Mouse (Mus musculus) limb, embryonic 12.5 days (tissue): ENCODE measurements around the gene P2ry12. TPM values are rescaled to one million over a fixed set of nuclear protein-coding genes. Genes with fewer than 3 reads are reported as not detected.

Experiments used
- ATAC-seq: fragments of 200-750 bp; cut with Nextera tagmentation; 2 replicates; pipeline ENCODE4 v1.8.0; 2017; ENCODE audit warnings: low read depth, moderate TSS enrichment; ENCODE audit not compliant: insufficient number of reproducible peaks, insufficient read depth, low FRiP score, low TSS enrichment
- H3K27ac ChIP-seq: fragments of 300-500 bp; sonication (generic); 2 replicates; pipeline ENCODE4 v1.5.1; 2016; ENCODE audit warnings: mild to moderate bottlenecking, moderate library complexity
- H3K27me3 ChIP-seq: fragments of 300-500 bp; sonication (generic); 2 replicates; pipeline ENCODE4 v1.6.1; 2016; ENCODE audit warnings: mild to moderate bottlenecking, moderate library complexity
- H3K36me3 ChIP-seq: fragments of 300-500 bp; sonication (generic); 2 replicates; pipeline ENCODE4 v1.6.1; 2016; ENCODE audit warnings: mild to moderate bottlenecking, moderate library complexity
- H3K4me1 ChIP-seq: fragments of 300-500 bp; sonication (generic); replicated peaks from 2 replicates; pipeline ENCODE4 v1.6.1; 2016
- H3K4me2 ChIP-seq: fragments of 300-500 bp; sonication (generic); 2 replicates; pipeline ENCODE4 v1.6.1; 2016; ENCODE audit warnings: mild to moderate bottlenecking, moderate library complexity
- H3K4me3 ChIP-seq: fragments of 300-500 bp; sonication (generic); replicated peaks from 2 replicates; pipeline ENCODE4 v1.5.1; 2016; ENCODE audit warnings: mild to moderate bottlenecking
- H3K9ac ChIP-seq: fragments of 300-500 bp; sonication (generic); replicated peaks from 2 replicates; pipeline ENCODE4 v1.6.1; 2016; ENCODE audit warnings: mild to moderate bottlenecking, moderate library complexity
- H3K9me3 ChIP-seq: fragments of 300-500 bp; sonication (generic); 2 replicates; pipeline ENCODE4 v1.6.1; 2016; ENCODE audit warnings: mild to moderate bottlenecking, moderate library complexity
- WGBS: fragments of 180-500 bp; shearing (Covaris S2); methylation state at CpG from one replicate; pipeline ENCODE4 v1.1.7; 2016; 5-methylcytosine and 5-hydroxymethylcytosine counted together
- polyA plus RNA-seq: library from polyadenylated mRNA; unstranded; fragments of >200 nt; fragmentation: Nextera tagmentation; extraction: Ambion mirVana; gene quantifications from 2 replicates; pipeline ENCODE4 v1.2.1, GENCODE M21; 2016

Gene P2ry12
- polyA plus RNA-seq, 1 experiment from 2014 or later = 1.2 TPM

DNA sequence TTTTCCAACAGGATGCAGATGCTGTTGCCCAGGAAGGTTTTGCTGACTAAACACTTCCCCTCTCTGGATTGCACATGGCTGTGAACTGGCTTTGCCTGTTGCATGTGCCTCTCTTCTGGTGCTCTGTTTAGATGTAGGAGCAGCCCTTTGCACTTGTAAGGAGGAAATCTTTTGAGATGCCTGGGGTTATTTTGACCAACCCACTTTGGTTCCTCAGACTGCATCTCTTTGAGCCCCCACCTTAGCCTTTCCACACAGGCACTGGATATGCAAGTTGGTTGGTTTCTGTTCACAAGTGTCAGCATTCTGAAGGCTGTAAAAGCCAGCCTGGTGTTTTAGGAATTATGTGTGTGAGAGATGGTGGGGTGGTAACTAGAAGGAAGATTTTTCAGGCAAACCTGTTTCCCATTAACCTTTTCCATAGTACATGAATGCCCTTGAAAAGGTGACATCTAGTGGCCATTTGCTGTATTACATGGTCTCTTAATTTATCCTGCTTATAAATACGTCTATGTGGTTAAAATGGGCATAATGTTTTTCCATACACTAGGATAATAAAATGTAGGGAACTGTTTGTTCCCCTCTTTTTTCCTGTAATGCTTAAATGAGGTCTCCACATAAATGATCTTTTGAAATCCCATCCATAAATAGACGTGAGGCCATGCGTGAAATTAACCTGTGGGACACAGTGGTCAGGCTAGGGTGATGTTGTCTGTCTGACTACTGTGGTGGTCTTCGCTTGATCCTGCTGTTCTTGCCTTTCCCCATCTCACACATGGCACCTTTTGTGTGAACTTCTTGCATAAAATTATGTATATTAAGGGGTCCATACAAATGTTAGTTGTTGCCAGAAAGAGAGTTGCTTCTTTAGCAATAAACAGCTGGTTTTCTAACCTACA is 53.8 kb downstream of the P2ry12 start:
- H3K27ac ChIP-seq = 0 out of 2 replicates have a peak overlapping the region, but pooled peaks have one; percentile 41
- peaks cover 16% of the 10 kb centered on the region for H3K4me1 ChIP-seq
- H3K4me3 ChIP-seq = no peak overlapping the region
- peak; percentile 44; the same call in 1 of the 2 replicates for ATAC-seq
- 57% methylated on average over 4 of the region's 4 CpGs for WGBS
- H3K9me3 ChIP-seq = no peaks in the 10 kb centered on the region
- H3K4me2 ChIP-seq = no peak overlapping the region
- H3K36me3 ChIP-seq = no peaks in the 10 kb centered on the region
- H3K9ac ChIP-seq = no peak overlapping the region
- H3K27me3 ChIP-seq = no peaks in the 10 kb centered on the region

DNA sequence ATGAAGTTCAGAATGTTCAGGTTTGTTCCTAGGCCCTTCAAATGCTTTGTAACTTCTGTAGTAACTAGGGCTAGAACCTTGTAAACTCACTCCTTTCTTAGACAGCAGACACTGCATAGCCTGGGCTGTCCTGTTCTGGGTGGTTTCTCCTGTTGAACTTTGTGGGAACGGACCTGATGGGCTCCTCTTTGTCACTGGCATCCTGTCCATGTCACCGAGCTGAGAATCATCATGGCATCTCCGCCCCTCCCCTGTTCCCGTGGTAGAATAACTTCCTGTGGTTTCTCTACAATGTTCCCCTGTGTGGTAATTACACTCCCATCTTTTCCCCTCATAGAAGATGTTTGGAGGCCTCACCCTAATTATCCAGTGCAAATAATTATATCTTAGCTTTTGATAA is 56.7 kb downstream of the P2ry12 start:
- WGBS = 78% methylated on average over 4 of the region's 4 CpGs
- H3K9me3 ChIP-seq = no peaks in the 10 kb centered on the region
- no peaks in the 10 kb centered on the region for H3K36me3 ChIP-seq

DNA sequence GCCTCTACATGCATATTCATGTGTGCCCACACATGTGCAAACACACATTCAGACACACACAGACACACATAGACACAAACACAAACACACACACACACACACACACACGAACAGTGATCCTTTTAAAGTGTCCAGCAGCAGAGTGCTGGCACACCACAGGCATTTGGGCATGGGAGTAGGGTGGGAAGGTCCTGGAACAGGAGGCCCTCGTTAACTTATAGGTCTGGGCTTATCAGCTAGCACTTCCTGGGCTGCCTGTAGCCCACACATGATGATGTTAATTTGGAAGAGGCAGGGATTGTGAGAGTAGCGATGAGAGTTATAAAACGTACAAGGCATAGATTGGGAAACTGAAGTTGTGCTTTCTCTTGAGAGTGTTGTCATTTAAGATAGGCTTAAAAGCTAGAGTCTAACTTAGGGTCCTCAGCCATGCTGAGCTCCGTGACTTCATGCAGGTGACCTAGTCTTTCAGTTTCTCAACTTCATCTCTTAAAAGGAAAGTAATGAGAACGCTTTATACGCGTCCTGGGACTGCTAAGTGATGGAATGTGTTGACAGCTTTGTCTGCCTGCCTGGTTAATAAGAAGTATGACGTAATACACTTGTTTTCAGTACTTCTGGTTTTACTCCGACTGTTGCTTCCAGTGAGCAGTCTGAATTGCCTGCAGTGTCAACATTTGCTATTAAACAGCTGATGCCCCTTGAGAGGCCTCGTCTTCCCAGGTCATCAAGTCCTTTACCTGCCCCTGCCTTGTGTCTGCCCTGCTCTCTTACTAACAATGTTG is 57.8 kb downstream of the P2ry12 start:
- ATAC-seq = no peak
- Histone ChIP-seq H3K4me3 (no peak overlapping the region), H3K36me3 (no peaks in the 10 kb centered on the region), H3K4me1 (peaks cover 16% of the 10 kb centered on the region), H3K9me3 (no peaks in the 10 kb centered on the region), H3K27ac (no peak overlapping the region; the same call in 1 of the 2 replicates), H3K9ac (no peak overlapping the region), H3K27me3 (no peaks in the 10 kb centered on the region), H3K4me2 (no peak overlapping the region)
- WGBS = 53% methylated on average over 11 of the region's 11 CpGs

More for the DNA sequence above, 56.7 kb downstream of the P2ry12 start:
- ATAC-seq = no peak
- no peaks in the 10 kb centered on the region for H3K27me3 ChIP-seq
- peaks cover 16% of the 10 kb centered on the region for H3K4me1 ChIP-seq
- no peak overlapping the region for H3K9ac ChIP-seq
- no peak overlapping the region for H3K4me2 ChIP-seq
- no peak overlapping the region for H3K27ac ChIP-seq
- no peak overlapping the region for H3K4me3 ChIP-seq

DNA sequence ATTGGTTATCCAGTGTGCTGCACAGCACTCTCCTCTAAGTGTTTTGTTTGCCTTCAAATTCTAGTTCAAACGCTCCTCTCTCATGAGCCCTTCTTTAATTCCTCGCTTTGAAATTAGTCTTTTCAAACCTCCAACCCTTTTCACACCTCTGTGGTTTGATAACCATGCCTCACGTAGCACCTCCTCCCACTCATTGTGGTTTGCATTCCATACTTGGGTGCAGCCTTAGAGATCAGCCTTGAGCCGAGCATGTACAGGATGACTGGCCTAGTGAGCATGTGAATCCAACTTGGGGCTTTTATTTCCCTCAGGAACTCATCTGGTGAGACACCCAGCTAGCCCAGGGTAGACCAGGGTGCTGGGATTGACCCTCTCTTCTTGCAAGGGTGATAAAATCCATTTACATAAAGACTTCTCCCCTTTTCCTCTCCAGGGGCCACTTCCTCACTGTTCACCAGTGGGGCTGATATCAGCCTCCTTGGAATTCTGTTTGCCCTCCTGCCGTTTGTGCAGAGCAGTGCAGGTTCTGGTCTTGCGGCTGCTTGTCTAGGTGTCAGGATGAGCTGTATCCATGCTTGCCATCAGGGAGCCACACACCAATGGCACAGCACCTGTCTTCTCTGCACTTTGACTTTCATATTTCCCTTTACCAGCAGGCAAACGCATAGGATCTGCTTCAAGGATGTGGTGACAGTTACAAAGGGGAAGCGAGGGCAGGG is 58.7 kb downstream of the P2ry12 start:
- no peak overlapping the region for H3K27ac ChIP-seq
- H3K4me1 ChIP-seq = peaks cover 16% of the 10 kb centered on the region
- WGBS = 70% methylated on average over 8 of the region's 8 CpGs

DNA sequence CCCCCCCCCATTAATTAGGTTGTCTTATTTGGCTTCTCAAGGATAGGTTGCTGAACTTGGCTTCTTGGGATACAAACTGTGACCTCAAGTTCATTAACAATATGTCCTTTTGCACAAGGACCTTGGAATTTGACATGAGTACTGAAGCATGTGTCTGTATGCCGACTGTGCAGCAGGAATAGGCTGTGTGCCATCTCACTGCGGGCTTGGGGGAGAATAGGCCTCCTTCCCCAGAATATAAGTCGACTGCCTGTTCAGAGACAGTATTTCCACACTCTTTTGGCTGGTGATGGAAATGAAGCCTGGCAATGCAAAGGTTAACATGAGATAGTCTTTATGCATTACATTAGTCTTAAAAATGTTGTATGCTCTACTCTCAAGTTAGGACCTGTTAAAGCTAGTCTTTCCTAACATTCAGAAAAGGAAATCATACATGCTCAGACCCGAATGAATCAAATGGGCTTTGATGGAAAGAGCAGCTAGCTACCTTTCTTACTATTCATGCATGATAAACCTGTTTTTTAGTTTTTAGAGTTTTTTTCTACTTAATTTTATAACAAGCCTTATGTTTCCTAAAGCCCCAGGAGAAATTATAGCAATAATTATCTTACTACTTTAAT is 65.2 kb downstream of the P2ry12 start:
- Histone ChIP-seq H3K9me3 (no peaks in the 10 kb centered on the region), H3K4me3 (no peak overlapping the region), H3K9ac (no peak overlapping the region), H3K4me1 (no peaks in the 10 kb centered on the region), H3K27me3 (no peaks in the 10 kb centered on the region), H3K27ac (no peak overlapping the region), H3K4me2 (no peak overlapping the region), H3K36me3 (no peaks in the 10 kb centered on the region)
- ATAC-seq = no peak
- WGBS = 84% methylated on average over 4 of the region's 4 CpGs

More for the DNA sequence above, 58.7 kb downstream of the P2ry12 start:
- no peaks in the 10 kb centered on the region for H3K36me3 ChIP-seq
- no peak overlapping the region for H3K4me2 ChIP-seq
- H3K27me3 ChIP-seq = no peaks in the 10 kb centered on the region
- no peak for ATAC-seq
- no peak overlapping the region for H3K4me3 ChIP-seq
- H3K9me3 ChIP-seq = no peaks in the 10 kb centered on the region
- no peak overlapping the region for H3K9ac ChIP-seq

DNA sequence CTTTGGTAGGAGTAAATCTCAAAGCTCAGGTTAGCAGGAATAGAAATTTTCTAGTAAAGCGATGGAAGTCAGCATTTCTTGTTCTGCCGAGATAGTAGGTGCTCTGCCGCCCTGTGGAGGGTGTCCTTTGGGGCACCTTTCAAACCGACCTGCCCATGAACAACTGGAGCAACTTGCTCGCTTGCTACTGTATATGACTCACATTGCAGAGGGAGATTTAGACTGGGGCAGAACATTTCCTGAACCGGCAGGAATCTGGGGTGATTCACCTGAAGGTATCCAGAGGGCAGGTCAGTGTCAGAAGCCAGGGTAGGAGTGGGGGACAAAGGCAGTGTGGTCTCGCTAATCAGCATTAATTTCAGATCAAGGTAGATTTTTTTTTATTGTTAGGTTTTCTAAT is 67.7 kb downstream of the P2ry12 start, which contains the start of gene Gpr87:
Gene Gpr87 (minus strand): TSS at position 167 of the 400 bp plus-strand sequence.
- Histone ChIP-seq H3K27ac (no peak within 1 kb of the TSS), H3K9me3 (no peaks in the 10 kb centered on the region), H3K36me3 (no peaks in the 10 kb centered on the region), H3K4me3 (no peak within 1 kb of the TSS), H3K4me2 (no peak within 1 kb of the TSS), H3K4me1 (no peaks in the 10 kb centered on the region), H3K27me3 (no peaks in the 10 kb centered on the region), H3K9ac (no peak within 1 kb of the TSS)
- no peak for ATAC-seq
- WGBS = 83% methylated on average over 7 of the region's 7 CpGs

DNA sequence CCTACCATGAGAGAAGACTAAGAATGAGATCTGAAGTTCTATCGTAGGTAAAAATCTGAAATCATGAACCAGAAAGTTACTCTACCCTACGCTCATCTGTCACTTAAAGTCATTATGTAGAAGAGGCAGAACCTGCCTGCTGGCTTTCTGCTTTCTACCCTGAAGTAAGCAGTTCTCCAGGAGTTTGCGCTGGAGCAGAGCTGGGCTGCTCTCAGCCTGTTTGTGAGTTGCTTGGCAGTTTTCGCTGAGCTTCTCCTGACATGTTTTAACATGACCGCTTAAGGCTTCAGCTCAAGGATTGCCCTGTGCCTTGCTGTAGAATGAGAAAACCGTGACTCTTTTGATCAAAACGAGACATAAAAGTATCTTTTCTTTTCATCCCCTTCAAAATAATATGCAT is 68.6 kb downstream of the P2ry12 start:
- ATAC-seq = no peak
- H3K9me3 ChIP-seq = no peaks in the 10 kb centered on the region
- H3K9ac ChIP-seq = no peak overlapping the region
- H3K4me1 ChIP-seq = no peaks in the 10 kb centered on the region
- H3K27me3 ChIP-seq = no peaks in the 10 kb centered on the region
- H3K36me3 ChIP-seq = no peaks in the 10 kb centered on the region
- 91% methylated on average over 7 of the region's 7 CpGs for WGBS
- no peak overlapping the region for H3K4me3 ChIP-seq
- H3K27ac ChIP-seq = no peak overlapping the region
- no peak overlapping the region for H3K4me2 ChIP-seq

DNA sequence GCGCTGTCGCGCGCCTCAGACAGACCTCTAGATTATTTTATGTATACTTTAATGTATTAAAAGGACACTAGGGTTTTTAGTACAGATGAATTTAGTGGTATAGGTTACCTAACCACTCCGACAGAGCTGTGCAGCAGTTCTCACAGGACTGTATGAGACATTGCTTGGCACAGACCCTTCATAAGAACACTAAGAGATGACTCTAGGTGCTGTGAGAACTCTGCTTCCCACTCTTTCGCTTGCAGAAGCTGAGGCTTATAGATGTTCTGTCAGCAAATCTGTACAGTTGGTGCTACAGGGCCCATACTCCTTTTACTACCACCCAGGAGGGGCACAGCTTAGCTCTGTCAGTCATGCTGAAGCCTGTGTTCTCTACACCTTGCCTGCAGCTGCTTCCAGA is 71.0 kb downstream of the P2ry12 start:
- H3K36me3 ChIP-seq = no peaks in the 10 kb centered on the region
- WGBS = 93% methylated on average over 6 of the region's 6 CpGs
- H3K9me3 ChIP-seq = no peaks in the 10 kb centered on the region
- no peak overlapping the region for H3K4me3 ChIP-seq
- no peaks in the 10 kb centered on the region for H3K4me1 ChIP-seq
- H3K27ac ChIP-seq = no peak overlapping the region
- H3K9ac ChIP-seq = no peak overlapping the region
- H3K27me3 ChIP-seq = no peaks in the 10 kb centered on the region
- no peak for ATAC-seq
- H3K4me2 ChIP-seq = no peak overlapping the region

DNA sequence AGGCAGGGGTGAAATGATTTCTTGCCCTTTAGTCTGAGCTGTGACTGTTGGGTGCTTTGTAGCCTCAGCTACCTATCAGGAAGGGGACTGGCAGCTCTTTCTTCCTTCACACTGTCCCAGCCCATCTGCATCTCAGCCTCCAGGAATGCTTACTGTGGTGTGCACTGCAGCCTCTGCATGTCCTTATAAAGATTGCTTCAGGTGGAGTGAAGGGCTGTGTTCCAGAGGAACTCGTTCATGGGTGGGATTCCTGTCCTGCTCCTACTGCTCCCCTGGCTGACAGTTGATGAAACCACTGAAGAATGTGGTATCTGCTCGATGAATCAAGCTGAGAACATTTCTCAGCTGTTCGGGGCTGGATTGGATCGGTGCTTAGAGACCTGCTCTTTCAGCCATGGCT is 75.3 kb downstream of the P2ry12 start:
- H3K27ac ChIP-seq = no peak overlapping the region
- no peaks in the 10 kb centered on the region for H3K9me3 ChIP-seq
- no peak overlapping the region for H3K9ac ChIP-seq
- ATAC-seq = no peak
- H3K4me1 ChIP-seq = no peaks in the 10 kb centered on the region
- no peak overlapping the region for H3K4me2 ChIP-seq
- H3K36me3 ChIP-seq = no peaks in the 10 kb centered on the region
- 82% methylated on average over 4 of the region's 4 CpGs for WGBS
- H3K4me3 ChIP-seq = no peak overlapping the region
- H3K27me3 ChIP-seq = no peaks in the 10 kb centered on the region

DNA sequence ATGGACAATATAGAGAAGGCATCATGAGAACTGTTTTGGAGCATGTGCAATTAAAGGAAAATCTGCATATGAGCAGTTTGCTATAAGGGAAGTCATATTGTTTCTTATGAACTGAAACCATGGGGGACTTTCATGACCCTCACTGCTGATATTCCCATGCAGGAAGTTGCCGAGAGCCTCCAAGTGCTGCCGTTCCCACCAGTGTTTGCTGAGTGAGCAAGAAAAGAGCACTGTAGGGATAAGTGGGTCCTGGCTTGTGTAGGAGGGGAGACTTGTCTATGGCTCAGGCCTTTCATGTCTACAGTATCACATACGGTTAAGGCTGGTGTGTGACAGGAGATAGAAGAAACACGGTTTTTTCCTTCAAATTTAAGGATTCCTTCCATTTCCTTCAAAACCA is 77.0 kb downstream of the P2ry12 start:
- H3K4me1 ChIP-seq = no peaks in the 10 kb centered on the region
- H3K4me2 ChIP-seq = no peak overlapping the region
- no peaks in the 10 kb centered on the region for H3K36me3 ChIP-seq
- H3K4me3 ChIP-seq = no peak overlapping the region
- H3K27me3 ChIP-seq = no peaks in the 10 kb centered on the region
- no peak for ATAC-seq
- no peak overlapping the region for H3K27ac ChIP-seq
- WGBS = 87% methylated on average over 4 of the region's 4 CpGs
- no peak overlapping the region for H3K9ac ChIP-seq
- H3K9me3 ChIP-seq = no peaks in the 10 kb centered on the region
